Mouse (Mus musculus): ENCODE measurements around the gene Smarca4.

- TF ChIP-seq CTCF (IDR thresholded peaks at IDR 0.05; ENCODE audit: low read depth) = peak; percentile 64
- no peak for TF ChIP-seq EP300 (IDR thresholded peaks at IDR 0.05; ENCODE audit: low read depth)
These were observed 135.4 kb downstream of the Smarca4 start for GRCm38 (mm10) chr9:21751347-21751746.
